Mouse (Mus musculus) large intestine, adult 2 months (tissue): ENCODE data around the gene Cacnb3. TPM values are rescaled to one million over a fixed set of nuclear protein-coding genes. Genes with fewer than 3 reads are reported as not detected.
A peak's percentile ranks its signal among the peaks of the same experiment; 100 is the strongest.

ENCODE experiments used
- DNase-seq: peaks from one replicate; pipeline ENCODE4 v3.0.0-alpha.2; 2012; ENCODE audit warnings: low read depth, low spot score
- WGBS: fragments of 180-500 bp; shearing (Covaris S2); methylation state at CpG from one replicate; pipeline ENCODE4 v1.1.7; 2018; 5-methylcytosine and 5-hydroxymethylcytosine counted together
- polyA plus RNA-seq: library from polyadenylated mRNA; depleted of rRNA; stranded (reverse); fragments of >200 nt; gene quantifications from 2 replicates; pipeline ENCODE4 v1.2.3, GENCODE M21; 2012

Cacnb3 gene
- polyA plus RNA-seq, 1 experiment, result 44.5 TPM

DNA sequence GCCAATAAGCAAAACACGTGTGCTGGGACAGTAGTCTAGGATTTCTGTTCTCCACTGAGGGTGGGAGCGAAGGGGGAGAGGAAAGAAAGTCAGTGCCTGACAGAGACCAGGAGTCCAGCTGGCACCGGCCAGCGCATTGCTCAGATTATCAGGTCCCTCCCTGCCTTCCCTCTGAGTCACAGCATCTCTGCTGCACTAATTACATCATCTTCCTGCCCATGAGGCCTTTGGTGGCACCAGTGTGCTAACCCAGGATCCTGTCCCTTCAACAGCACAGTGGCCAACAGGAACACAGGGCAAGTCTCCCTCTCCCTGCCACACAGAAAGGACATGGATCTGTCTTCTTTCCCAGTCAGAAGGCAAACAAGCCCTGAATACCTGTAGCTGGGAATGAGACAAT, 42.0 kb downstream of the Cacnb3 start:
- DNase-seq, result no peak
- WGBS, result 49% methylated on average over 4 of the region's 4 CpGs

DNA sequence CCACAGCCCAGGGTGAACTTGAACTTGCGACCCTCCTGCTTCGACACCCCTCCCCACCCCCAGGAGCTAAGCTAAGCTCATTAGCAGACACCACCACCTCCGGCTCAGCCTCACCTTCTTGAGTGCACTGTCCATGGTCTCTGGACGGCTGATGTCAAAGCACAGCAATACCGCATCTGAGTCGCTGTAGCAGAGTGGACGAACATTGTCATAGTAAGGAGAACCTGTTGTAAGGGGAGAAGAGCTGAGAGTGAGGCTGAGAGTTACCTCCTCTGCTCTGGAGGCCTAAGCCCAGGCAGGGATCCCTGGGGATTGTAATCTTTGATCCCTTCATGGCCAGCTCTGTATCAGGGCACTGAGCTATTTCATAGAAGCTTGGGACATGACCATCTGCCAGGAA, 43.1 kb downstream of the Cacnb3 start:
- DNase-seq, result no peak
- WGBS, result 81% methylated on average over 7 of the region's 7 CpGs

DNA sequence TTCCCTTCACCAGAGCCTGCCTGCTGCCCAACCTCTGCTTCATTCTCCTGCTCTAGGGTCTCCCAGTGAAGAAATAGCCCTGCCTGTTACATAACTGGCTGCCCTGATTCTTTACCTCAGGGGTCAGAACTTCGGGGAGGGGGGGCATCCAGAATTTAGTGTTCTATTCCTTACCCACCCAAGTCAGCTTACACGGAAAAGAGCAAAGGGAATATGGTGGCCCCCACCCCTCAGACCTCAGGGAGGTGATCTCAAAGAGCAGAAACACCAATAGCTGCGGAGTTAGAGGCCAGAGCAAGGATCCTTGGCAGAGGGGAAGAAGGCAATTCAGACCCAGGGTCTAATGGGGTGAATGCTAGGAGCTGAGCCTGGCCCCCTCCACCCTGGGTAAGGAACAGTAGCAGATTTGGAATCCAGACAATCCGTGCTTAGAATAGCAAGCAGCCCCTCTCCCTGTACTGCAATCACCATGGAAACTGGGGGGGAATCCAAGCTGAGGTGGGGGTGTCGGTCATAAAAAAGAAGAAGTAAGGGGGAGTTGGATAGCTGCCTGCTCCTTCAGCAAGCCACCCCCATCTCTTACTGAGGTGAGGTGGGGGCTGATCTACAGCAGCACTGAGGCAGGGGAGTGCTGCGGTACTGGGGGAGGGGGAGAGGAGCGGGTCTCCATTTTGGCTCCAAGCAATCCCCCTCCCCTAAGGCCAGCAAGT, 43.8 kb downstream of the Cacnb3 start:
- WGBS, result 42% methylated on average over 7 of the region's 7 CpGs
- no peak for DNase-seq

- WGBS, result 27% methylated on average over 11 of the region's 11 CpGs
- DNase-seq, result no peak
Observed at GRCm38 (mm10) chr15:98674994-98675545, 44.4 kb downstream of the Cacnb3 start.

DNA sequence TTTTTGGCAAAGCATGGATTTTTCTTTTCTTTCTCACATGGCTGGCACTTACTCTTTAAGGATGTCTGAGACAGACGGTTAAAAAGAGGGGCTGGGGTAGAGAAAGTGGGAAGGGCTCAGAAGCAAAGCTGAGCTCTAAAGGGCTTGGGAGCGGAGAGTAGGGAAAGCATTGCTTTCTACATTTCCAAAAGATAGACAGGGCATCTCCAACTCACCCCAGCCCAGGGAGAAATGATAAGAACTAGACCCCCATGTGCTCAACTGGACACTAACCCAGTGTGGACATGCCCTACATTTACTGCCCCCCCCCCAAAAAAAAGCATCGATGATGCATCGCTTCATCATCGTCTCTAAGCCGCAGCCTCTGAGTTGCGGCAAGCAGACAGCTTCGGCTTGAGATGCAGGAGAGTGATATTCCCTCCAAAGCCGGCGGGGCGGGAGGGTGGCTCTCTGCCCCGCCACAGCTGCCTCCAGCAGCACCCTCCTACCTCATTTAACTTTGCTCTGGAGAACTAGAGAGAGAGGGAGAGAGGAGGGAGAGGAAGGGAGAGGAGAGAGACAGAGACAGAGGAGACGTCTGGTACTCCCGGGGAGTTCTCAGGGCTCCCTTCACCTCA, 45.1 kb downstream of the Cacnb3 start:
- WGBS, result 12% methylated on average over 14 of the region's 14 CpGs
- no peak for DNase-seq

DNA sequence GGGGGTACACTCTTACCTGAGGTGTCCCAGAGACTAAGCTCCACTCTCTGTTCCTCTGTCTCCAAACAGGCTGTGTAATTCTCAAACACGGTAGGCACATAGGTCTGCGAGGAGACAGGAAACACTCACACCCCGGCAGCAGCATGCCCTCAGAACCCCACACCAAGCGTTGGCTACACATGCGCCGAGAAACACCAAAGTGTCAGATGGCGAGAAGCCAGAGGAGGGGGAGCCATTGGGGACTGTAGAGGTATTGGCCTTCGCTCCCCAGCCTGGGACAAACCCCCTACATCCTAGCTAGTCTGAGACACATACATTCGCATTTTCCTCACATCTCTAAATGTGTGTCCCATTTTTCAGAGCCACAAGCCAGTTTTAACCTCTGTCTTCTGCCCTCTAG, 45.8 kb downstream of the Cacnb3 start:
- no peak for DNase-seq
- 4% methylated on average over 9 of the region's 9 CpGs for WGBS

- WGBS, result 1% methylated on average over 37 of the region's 37 CpGs
- DNase-seq, result peak; percentile 73
Observed at GRCm38 (mm10) chr15:98676940-98677728, 46.5 kb downstream of the Cacnb3 start, which contains the start of gene Rnd1. Gene Rnd1 (minus strand): TSS chr15:98677461.

DNA sequence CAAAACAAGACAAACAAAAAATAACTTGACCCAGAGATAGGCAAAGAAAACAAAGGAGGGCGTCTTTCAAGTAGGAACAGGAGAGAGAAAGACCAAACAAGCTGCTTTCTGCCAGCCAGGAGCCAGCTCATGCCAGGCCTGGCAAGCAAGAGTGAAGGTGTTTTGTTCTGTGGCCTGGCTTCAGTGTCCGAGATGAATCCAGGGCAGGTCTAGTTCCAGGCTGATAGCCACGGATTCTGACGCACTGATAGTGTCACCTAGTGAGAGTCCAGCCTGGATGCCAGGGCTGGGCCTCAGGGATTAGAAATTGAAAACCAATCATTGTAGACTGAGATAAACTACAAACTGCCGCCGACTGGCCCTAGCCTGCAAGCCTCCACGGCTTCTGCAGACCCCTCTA, 47.3 kb downstream of the Cacnb3 start:
- WGBS, result 71% methylated on average over 7 of the region's 7 CpGs
- no peak for DNase-seq

- 61% methylated on average over 8 of the region's 8 CpGs for WGBS
- DNase-seq, result no peak
Observed at GRCm38 (mm10) chr15:98680660-98681059, 50.0 kb downstream of the Cacnb3 start.

DNA sequence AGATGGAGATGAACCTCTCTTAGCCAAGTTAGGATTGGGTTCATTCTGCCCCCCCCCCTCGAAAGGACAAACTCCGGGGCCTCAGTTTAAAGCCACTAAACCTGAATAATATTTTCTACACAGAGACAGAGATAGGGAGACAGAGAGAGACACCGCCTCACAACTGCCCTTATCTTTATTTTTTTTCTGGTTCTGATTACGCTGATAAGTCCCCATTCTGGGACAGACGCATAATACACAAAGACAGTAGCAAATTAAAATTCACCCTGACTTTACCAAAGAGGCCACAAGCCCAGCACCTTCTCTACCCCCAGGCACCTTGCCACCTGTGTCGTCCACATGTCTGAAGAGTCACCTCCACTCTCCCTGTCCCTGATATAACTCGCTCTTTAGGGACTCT, 51.0 kb downstream of the Cacnb3 start:
- no peak for DNase-seq
- WGBS, result 79% methylated on average over 7 of the region's 7 CpGs

DNA sequence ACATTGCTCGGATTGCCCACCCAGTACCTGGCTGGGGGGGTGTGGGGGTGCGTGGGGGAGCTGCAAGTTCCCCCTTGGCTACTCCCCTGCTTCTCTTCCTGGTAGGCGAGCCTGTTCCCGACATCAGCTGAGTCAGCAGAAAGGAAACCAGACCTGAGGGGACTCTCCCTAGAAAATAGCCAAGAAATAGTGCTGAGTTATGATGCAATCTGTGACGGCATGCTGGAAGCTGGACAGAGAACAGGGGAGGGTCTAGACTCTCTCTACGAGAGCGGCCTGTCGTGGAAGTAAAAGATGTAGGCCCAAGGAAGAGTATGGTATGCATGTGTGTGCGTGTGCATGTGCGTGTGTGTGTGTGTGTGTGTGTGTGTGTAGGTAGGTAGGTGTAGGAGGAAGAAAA, 52.5 kb downstream of the Cacnb3 start:
- no peak for DNase-seq
- WGBS, result 54% methylated on average over 10 of the region's 10 CpGs

DNA sequence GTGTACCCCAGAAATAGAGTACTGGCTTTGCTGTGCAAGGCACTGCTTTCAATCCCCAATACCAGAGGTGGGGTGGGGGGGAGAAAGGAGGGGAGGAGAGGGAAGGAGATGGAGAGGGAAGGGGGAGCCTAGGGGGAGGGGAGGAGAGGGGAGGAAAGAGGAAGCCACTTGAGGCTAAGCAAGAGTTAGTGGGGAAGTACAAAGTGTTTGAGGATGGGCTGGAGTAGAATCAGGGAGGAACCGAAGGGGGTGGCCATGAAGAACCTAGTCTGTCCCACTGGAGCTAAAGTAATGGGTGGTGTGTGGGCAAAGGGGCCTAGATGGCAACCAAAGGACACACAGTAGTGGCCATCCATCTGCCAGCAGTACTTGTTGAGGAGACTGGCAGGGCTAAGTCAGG, 53.1 kb downstream of the Cacnb3 start:
- WGBS, result 87% methylated on average over 1 of the region's 1 CpGs

GRCm38 (mm10) chr15:98685926-98686325, 55.3 kb downstream of the Cacnb3 start:
- no peak for DNase-seq
- WGBS, result 71% methylated on average over 3 of the region's 3 CpGs

More for the DNA sequence above, 53.1 kb downstream of the Cacnb3 start:
- no peak for DNase-seq

DNA sequence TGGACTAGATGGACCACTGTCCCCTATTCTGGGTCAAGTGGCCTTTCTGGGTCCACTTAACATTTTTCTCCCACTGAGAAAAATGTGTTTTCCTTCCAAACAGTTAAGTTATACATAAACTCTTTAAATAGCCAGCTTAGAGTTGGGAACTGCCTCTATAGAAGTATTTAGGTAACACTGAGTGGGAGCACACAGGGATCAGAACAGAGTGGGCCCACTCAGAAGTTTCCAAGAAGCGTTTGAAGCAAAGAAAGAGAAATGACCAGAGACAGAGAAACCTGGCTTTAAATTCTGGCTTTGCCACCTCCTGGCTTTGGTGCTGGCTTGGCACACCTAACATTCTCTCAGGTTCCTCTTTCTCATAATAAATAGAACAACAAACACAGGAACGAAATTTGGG, 59.0 kb downstream of the Cacnb3 start:
- 75% methylated on average over 2 of the region's 2 CpGs for WGBS

DNA sequence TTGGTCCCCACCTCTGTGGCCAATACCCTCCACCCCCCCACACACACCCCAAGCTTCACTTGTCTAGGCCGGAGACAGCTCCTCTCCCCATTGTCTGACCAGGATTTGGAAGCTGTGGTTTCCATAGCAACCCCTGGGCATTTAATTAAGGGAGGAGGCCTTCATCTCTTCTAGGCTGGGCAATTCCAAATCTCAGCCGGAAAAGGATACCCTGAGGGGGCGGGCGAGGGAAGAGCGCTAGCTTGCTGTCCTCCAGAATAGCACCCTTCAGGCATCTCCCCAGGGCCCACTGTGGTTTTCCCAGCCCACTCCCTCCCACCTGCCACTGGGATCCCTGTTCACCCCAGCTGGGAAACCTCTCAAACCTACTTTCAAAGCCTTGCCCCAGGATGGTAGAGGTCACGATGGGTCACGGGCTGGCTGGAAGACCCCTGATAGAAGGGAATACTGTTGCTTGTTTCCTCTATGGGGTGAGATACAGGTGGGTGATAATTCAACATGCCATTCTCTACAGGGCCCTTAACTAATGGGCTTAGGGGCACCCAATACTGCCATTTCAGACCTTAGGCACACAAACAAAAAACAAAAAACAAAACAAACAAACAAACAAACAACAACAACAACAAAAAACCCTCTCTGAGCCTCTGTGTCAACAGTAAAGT, 61.0 kb downstream of the Cacnb3 start:
- WGBS, result 76% methylated on average over 7 of the region's 7 CpGs
- DNase-seq, result no peak

More for the DNA sequence above, 59.0 kb downstream of the Cacnb3 start:
- DNase-seq, result no peak

DNA sequence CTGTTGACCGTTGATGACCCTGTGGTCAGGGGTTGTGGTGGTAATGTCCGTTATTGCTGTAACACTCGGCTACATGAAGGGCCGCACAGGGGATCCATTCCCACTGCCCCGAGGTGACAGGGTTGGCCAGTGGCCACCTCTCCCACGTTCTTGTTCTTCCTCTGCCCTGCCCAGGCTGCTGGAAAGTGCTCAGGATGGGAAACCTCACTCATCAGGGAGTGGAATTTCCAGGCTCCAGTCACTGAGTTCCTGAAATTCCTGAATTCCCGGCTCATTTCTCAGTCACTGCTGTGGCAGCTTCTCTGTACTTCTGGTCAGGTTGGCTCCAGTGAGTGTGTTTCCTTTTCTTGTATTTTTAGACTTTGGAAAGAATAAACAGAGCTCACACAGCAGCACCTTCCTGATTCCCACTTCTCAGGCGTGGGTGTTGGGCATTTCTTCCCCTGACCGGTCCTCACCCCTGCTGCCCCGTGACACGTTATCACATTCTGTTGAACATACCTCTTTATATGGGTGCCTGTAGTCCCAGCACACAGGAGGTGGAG, 61.6 kb downstream of the Cacnb3 start:
- 37% methylated on average over 11 of the region's 11 CpGs for WGBS

More for the DNA sequence above, 61.6 kb downstream of the Cacnb3 start:
- no peak for DNase-seq
